Mouse (Mus musculus) CD4-positive, CD25-positive, alpha-beta regulatory T cell, adult 2 months (primary cell): ENCODE results near the gene Tnfsf13b.
A peak's percentile ranks its signal among the peaks of the same experiment; 100 is the strongest.

ENCODE experiments used
- DNase-seq: peaks from one replicate; pipeline ENCODE4 v3.0.0-alpha.2; 2012; ENCODE audit warnings: low read depth, low spot score

Gene Tnfsf13b

DNA sequence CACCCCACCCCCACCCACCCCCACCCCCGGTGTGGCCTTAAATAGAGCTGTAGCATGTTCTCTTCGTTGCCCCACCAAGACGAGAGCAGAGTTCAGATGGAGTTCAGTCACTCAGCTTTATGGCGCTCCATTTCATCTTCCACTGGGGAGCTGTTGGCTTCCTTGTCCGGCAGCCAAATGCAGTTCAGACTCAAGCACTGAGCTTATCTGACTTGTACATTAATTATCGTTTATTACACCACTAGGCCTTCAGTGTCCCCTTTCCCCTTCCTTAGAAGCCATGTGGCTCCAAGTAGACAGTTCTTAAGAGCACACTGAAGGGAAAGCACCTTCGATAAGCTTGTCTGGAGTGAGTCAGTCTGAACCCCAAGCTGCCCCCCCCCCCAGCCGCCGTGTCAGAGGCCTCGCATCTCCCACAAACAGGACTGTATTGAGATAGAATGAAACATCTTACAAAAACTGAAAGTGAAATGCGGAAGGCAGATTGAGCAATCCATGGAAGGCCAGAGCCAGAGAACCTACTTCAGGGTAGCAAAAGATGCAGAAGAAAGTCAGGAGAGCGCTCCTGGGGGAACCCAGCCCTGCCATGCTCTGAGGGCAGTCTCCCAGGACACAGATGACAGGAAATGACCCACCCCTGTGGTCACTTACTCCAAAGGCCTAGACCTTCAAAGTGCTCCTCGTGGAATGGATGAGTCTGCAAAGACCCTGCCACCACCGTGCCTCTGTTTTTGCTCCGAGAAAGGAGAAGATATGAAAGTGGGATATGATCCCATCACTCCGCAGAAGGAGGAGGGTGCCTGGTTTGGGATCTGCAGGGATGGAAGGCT lies at the start of gene Tnfsf13b:
Gene Tnfsf13b, plus strand, starts transcription at position 312 of the 830 bp plus-strand sequence.
- peak; percentile 40 for DNase-seq

DNA sequence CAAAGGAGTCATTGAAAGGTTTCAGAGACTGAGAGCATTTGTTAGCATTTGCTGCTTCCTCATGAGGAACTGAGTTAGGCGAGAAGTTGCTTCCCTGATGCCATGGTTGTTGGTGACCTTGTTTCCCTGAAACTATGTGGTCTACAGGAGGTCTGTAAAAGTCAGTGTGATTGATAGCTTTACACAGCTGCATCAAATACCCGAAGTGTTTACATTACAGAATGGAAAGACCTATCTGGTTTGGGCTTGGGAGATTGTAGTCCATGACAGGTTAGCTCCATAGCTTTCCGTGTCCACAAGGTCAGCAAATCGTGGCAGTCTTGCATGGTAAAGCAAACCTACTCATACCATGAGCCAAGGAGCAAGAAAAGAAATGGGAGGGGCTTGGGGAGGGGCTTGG lies 47.9 kb upstream of the Tnfsf13b start:
- DNase-seq: no peak

DNA sequence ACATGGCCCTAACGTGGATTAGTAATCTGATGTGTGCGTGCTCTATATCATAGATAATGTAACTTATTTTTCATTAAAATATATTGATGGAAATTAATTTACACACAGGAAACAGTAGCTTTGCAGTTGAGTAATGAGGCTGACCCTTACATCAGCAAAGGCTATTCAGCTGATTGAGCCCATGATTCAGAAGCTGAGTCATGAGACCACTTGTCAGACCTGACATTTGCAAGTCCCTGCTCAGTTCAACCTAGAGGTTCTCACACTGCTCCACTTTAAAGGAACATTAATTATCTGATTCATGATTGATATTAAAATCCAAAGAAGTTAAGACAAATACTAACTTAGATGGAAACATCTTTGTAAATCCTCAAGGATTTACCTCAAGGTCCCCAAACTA lies 46.3 kb upstream of the Tnfsf13b start:
- no peak for DNase-seq

DNA sequence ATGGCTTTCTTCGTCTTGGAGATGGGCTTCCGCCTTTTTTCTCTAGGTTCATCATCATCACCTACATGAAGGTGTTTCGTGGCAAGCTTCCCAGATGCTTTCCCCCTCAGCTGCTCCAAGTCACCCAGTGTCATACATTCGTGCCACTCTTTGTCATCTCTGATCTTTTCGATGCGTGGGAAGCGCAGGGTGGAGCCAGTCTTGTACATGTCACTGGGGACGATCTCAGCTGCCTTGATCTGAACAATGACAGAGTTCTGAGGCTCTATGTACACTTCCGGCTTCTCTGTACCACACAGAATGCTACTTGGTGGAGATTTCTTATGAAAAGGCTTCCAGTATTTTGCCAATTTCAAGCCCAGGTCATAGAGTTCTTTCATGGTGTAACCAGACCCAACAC lies 34.4 kb upstream of the Tnfsf13b start:
- DNase-seq: peak; percentile 67

DNA sequence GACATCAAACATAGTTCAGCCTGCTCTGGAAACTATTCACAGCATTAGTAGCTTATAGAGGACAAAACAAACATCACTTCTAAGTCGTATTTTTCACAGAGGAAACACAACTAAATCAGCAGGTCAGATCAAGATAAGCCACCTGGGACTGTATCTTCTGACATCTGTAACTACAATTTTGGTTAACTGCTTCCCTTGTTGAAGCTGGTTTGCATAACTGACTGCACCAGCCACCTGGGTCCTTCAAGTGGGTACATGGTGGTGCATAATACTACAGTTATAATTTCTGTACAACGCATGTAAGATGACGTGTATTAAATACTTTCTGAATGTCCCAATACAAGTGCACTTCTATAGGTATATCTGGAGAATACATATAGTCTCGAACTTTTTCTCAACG lies 31.0 kb upstream of the Tnfsf13b start:
- DNase-seq: peak; percentile 24

DNA sequence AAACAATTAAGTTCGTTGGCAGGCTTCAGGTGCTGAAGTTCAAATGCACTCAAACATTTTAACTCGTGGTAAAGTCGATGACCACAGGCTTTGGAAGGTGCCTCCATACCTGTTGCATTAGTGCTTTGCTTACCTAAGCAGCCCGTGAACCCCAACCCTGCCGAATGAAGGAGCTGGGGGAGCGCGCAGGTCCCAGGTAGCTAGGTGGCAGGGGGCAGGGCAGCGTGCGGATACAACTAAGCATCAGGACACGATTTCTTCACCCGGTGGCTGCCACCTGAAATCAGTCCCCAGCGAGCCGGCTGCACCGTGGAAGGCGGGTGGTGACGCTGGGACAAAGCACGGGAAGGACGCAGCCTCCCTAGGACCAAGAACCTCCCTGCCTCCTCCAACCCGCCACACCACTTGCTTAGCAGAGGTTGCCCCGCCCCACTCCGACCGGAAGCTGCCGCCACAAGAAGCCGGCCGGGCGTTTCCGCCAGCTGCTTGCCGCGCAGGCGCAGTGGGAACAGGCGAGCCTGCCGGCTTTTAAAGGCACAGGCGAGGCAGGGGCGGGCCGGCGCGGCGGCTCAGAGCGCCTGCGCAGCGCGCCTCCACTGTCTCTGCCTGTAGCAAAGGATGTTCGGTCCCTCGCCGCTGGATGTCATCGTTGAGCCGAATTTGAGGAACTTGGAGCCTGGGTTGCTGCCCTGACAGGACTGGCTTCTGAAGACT lies 30.2 kb upstream of the Tnfsf13b start:
- DNase-seq: peak; percentile 99

DNA sequence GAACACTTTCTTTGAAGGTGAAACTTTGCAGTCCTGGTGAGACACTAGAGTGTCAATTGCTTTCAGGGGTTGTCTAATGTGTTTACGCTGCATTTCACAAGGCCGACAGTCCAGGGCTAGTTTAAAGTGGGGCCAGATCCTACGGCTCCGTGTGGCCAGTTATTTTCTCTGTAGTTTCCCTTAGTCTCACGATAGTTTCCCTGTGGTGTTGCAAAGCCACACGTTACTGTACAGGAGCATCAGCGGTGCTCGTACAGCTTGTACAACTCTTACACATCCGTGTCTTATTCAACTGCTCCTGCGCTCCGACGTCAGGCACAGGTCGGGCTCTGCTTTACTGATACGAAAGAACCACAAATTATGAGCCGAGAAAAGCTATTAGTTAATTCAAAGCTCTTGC lies 29.3 kb upstream of the Tnfsf13b start:
- DNase-seq: peak; percentile 29

DNA sequence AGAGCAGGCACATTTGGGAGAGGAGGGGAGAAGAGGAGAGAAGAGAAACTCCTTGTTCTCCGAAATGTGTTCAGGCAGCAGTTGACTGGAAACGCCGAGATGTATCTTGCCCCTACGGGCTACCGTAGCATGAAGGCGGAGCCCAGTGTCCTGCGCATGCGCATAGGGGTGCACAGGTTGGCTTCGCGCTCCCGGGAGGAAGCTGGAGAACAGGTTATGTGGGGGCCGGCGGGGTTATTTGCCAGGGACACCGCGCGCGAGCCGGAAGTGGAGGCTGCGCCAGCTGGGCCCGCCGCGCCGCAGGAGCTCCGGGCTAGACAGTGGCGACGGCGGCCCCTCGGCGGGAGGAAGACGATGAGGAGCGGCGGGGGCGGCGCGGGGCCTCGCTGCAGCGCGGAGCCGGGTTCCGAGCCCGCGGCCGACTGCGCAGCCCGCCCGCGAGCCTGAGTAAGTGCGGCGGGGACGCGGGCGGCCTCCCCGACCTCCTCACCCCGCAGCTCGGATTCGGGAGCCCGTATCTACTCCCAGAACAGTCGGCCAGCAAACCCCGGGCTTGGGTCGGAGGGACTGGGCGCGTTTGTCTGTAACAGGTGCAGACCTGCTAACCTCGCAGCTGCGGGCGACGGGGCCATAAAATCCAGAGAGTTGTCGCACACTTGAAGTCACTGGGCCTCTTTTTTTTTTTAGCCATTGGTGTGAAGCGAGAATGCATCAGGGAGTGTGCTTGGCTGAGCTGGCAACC lies 28.5 kb upstream of the Tnfsf13b start, which contains the start of the genes Lig4 and Abhd13:
Gene Lig4, minus strand, starts transcription at position 114 of the 742 bp plus-strand sequence.
Gene Abhd13, plus strand, starts transcription at position 135 of the 742 bp plus-strand sequence.
- peak; percentile 98 for DNase-seq

DNA sequence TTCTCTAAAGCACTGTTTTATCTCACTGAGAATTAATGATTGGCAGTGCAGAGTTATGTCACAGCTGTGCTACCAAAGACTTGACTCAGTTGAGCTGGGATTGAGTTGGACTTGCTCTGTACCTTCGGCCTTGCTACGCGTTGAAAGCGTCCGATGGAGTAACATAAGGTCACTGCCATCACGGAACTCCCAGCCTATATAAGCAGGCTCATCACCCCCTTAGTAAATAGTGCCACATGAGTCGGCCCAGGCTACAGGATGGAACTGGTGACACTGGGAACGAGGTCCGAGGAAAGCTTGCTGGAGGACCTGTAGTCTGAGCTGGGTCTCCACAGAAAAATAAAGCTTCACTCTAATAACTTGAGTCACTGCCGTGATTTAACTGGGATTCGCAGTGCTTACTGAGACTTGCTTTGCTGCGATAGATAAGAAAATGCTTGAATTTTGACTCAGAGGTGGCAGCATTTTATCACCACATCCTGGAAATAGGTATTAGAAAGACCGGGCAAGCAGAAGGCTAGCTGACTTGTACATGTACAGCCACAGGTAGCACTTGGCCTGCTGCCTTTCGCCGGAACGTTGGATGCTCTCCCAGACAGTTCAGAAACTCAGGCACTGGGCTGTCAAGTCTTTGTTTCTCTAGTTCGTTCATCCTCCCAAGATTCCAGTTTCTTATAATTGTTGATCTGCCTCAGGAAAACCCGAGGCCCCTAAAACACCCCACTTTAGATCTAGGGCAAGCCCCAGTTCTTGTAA lies 27.6 kb upstream of the Tnfsf13b start:
- DNase-seq: peak; percentile 8

DNA sequence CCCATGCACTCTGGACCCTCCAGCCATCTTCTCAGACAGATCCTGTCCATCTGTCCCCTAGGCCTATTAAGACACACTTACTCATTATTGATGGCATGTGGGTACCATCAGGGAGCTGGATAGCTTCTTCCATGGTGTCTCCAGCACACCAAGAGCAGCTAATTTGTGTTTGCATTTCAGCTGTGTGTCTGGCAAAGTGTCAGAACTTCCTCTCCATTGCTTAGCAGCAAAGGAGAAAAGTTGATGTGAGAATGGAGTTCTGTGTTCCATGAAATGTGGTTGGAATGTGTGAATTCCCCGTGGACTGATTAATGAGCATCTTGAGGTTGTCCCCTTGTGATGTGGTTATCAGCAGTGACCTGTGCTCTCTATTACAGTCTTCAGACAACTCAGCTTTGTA lies 26.5 kb upstream of the Tnfsf13b start:
- no peak for DNase-seq

DNA sequence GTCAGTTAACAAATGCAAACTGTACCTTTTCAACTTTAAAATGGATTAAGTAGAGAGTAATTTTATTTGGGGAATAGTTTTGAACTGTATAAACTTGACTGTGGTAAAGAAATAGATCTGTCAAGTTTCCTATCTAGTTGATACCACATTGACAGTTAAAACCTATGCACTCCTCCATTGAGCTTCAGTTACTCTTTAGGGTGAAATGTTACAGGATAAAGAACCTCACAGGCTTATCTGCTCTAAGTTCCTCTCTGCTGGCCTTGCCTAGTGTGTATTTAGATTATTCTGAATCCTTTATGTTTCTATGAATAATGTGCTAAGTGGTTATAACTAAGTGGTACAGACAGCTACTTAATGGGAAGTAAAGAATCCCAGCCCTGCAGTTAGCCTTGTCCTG lies 26.1 kb upstream of the Tnfsf13b start:
- no peak for DNase-seq

DNA sequence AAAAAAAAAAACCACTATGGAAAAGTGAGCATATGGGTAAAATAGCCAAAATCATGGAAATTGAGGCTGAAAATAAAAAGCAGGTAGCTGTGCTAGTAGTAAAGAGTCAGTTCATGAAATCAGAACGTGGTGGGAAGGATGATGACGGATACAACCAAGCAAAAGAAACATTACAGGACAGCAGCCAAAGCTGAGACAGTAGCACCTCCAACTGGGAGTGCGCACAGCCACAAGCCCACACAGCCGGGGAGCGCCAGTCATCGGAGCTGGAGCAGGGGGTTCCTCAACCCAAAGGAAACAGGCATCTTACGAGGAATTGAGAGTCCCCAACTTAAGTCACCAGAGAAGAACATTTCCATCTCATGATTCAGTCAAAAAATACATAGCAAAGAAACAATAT lies 2.2 kb upstream of the Tnfsf13b start:
- no peak for DNase-seq

DNA sequence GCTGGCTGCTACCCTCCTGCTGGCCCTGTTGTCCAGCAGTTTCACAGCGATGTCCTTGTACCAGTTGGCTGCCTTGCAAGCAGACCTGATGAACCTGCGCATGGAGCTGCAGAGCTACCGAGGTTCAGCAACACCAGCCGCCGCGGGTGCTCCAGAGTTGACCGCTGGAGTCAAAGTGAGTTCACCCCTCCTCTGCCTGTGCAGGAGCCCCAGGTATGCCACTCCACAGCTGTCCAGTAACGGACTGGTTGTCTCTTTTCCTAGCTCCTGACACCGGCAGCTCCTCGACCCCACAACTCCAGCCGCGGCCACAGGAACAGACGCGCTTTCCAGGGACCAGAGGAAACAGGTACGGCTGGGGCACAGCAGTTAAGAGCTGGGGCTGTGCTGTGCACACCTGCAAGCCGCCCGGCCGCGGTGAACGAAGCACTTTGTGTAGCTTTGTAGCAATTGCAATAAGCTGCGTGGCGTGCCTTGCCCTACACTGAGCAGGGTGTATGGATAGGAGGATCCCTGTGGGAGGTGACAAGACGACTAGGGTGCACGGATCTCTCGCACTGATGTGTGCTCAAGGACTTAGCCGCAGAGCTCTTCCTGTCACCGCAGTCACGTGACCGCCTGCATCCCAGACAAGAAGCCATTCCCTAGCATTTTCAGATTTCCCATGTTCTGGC lies 856 bp downstream of the Tnfsf13b start:
- DNase-seq: peak; percentile 17

DNA sequence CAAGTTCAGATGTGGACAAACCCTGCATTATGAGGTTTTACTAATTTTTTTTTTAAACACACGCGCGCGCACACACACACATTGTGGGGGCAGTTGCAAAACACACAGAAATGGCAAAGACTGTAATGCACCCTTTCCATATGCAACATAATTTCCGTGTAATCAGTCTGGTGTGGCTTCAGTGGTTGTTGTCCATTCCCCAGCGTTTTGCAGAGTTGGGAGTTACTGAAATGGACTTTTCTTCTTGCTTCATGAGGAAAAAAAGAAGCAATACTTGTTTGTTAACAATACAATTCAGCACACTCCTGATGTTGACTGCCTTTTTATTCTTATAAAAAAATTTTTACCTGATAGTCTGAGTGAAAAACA lies 1.4 kb downstream of the Tnfsf13b start:
- no peak for DNase-seq

DNA sequence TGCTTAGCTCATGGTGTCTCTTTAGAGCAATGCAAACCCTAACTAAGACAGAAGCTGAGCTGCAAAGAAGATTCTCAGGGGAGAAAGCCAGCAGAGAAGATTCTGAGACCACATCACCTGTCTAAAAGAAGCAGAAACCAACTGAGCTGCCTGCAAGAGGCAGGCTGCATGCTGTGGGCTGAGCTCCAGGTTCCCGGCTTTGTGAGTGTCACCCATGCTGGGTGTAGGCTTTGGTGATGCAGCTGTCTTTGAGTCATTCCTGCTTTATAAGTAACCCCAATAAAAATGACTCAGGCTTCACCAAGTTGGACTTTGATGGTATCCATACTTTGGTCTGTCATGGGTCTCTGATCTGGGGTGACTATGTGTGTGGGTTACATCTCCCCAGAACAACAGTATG lies 10.0 kb downstream of the Tnfsf13b start:
- DNase-seq: no peak

DNA sequence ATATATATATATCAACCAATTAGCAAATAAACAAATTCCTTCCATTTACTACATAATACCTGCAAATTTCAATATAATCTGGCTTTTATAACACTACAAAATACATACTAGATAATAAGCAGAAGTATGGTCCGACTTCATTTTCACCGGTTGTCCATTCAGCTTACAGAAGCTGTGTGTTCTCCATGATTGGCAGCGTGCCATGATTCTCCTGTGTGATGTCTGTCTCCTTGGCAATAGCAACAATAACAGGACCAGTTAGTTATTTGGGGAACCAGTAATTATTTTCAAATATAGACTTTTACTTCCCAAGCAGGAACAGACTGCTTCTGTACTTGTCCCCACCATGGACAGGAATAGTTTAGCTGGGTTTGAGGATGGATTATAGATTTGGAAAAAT lies 11.0 kb downstream of the Tnfsf13b start:
- no peak for DNase-seq

DNA sequence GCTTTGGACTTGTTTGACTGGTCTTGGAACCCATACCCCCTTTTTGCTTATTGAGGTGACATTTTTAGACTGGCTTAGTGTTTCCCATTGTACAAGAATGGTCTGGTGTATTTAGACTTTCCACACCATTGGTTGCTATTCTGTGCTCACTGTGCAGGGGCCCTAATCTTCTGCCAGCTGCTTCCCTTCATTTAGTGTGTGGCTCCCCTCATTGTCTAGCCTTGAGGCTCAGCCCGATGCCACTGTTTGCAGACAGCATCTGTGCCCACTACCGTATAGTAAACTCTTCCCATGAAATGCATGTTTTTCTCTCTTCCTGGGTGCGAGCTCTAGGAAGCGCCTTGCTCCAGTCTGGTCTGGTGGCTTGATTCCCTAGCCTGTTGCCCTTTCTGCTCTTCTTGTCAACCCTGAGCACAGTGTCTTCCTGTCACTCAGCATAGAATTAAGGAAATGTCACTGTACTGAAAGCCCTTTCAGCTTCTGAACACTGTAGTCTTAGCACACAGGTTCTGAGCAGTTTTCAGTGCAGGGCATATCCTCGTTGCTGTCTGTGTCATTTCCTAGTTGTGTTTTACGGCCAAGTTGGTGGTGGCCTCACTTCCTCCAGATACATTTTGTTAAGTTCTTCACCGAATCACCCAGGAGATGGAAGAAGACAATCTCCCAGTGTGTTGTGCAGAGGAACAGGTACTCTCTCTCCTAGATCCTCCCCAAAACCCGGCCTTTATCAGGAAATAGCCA lies 24.2 kb downstream of the Tnfsf13b start:
- no peak for DNase-seq

DNA sequence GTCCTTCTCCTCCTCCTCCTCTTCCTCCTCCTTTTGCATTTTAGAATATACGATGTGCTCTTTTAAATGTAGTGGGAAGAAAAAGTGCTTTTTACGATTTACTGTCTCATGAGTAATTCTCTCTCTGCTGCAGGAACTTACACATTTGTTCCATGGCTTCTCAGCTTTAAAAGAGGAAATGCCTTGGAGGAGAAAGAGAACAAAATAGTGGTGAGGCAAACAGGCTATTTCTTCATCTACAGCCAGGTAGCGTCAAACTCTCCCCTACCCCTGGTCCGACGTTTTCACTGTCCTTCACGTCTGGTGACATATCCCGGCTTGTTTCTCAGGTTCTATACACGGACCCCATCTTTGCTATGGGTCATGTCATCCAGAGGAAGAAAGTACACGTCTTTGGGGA lies 24.9 kb downstream of the Tnfsf13b start:
- no peak for DNase-seq

DNA sequence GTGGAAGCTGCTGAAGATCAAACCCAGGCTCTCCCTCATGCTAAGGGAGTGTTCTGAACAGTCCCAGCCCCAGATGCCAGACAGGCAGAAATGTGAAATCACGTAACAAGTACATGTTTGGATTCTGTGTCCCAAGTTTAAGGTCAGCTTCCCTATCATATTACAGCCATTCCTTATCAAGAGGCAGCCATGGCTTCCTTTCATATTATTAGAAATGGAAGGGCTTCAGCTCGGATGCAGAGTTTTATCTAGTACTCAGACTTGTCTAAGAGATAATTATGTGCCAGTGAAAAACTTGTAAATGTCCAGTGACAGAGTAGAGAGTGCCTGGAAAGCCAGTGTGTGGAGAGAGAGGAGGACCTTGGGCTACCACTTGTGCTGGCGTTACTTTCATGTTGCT lies 34.6 kb downstream of the Tnfsf13b start:
- DNase-seq: no peak

DNA sequence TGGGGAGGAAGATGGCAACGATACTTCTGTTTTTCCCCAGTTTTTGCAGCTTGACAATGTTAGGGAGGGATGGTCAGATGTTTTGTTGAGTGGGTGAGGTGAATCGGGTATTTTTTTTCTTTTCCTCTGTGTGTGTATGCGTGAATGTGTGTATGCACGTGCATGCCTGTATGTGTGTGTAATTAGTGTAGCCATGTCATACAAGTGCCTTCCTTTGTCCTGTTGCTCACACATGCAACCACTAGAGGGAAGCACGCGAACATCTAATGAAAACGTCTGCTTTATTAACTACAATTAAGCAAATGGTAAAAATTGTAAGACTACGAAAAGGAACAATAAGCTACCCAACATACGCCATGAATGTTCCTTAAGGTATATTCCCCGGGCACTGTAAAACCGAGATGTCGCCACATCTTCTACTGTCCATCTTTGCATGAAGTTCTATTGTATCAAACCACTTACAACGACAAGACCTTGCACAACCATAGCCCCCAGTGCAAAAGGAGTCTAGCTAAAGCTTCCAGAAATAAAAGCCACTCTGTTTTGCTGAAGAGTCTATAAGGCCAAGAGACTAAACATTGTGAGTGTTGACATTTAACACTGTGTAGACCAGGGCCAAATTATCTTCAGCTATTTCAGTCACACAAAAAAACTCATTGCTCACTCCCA lies 37.7 kb downstream of the Tnfsf13b start:
- DNase-seq: peak; percentile 18
